In genomic region chr9:61403866-61404614, GRCm38 (mm10) we compare ENCODE assay signal across 10 mouse cellular contexts. TPM values are rescaled to one million over a fixed set of nuclear protein-coding genes. Genes with fewer than 3 reads are reported as not detected.
A peak's percentile ranks its signal among the peaks of the same experiment; 100 is the strongest.
DNase-seq lines count a peak whose midpoint lies in the region; ATAC-seq and TF ChIP-seq lines count a peak whose summit lies in the region.
"Had no signal": no experiment of that assay in that cellular context is flagged by ENCODE, and none has a peak within 500 bp of the region (broad histone marks: within the 10 kb centered on the region; RNA-seq: fewer than 3 reads in every experiment).

No protein-coding gene starts in this region.

- H3K9ac ChIP-seq in lung, postnatal 0 days (replicated peaks; ENCODE audit: low read depth), result no peak overlapping the region
- no peak overlapping the region for H3K9ac ChIP-seq in forebrain, embryonic 15.5 days (replicated peaks)
- no peak overlapping the region for H3K9ac ChIP-seq in liver, embryonic 12.5 days

- H3K27me3 ChIP-seq in lung, postnatal 0 days (replicated peaks; ENCODE audit: insufficient read depth, low read length), result no peaks in the 10 kb centered on the region
- no peaks in the 10 kb centered on the region for H3K27me3 ChIP-seq in forebrain, embryonic 15.5 days
- no peaks in the 10 kb centered on the region for H3K27me3 ChIP-seq in liver, embryonic 12.5 days (replicated peaks)

- no peak for TF ChIP-seq EP300 in lung, postnatal 0 days (IDR thresholded peaks at IDR 0.05)

- H3K4me3 ChIP-seq in lung, postnatal 0 days (ENCODE audit: low read depth, low read length), result no peak overlapping the region
- H3K4me3 ChIP-seq in forebrain, embryonic 15.5 days, result no peak overlapping the region
- no peak overlapping the region for H3K4me3 ChIP-seq in liver, embryonic 12.5 days

- WGBS in lung, postnatal 0 days, result 83% methylated on average over 16 of the region's 16 CpGs
- whole genome bisulfite sequencing in forebrain, embryonic 15.5 days, result 17% methylated on average over 16 of the region's 16 CpGs
- WGBS in liver, embryonic 12.5 days (ENCODE audit: insufficient replicate concordance), result 77% methylated on average over 16 of the region's 16 CpGs

- no peak for DNase-seq in lung, postnatal 0 days (ENCODE audit: low spot score)
- DNase-seq in lung, postnatal 25 days (ENCODE audit: low spot score), result no peak
- peak; percentile 56 to 69 for DNase-seq in kidney, postnatal 36 days
- no peak for DNase-seq in thymus, postnatal 0 days (ENCODE audit: low spot score)
- DNase-seq in right cerebral cortex, postnatal 10 days (ENCODE audit: low spot score in 2 of 2), result no peak
- no peak for DNase-seq in gastrocnemius, postnatal 4 days (ENCODE audit: low spot score in 2 of 2)
- DNase-seq: cerebellum, adult 2 months; thymus, postnatal 25 days had no signal

- TF ChIP-seq CTCF in lung, postnatal 0 days (IDR thresholded peaks at IDR 0.05), result 0 out of 2 replicates have a peak, but pooled peaks have one; percentile 11

- no peaks in the 10 kb centered on the region for H3K9me3 ChIP-seq in lung, postnatal 0 days (ENCODE audit: low read length)
- no peaks in the 10 kb centered on the region for H3K9me3 ChIP-seq in forebrain, embryonic 15.5 days
- H3K9me3 ChIP-seq in liver, embryonic 12.5 days (replicated peaks), result no peaks in the 10 kb centered on the region

- H3K4me2 ChIP-seq in lung, postnatal 0 days (replicated peaks; ENCODE audit: low read depth, low read length), result no peak overlapping the region
- H3K4me2 ChIP-seq in forebrain, embryonic 15.5 days (replicated peaks), result no peak overlapping the region
- H3K4me2 ChIP-seq in liver, embryonic 12.5 days, result no peak overlapping the region

- no peak overlapping the region for H3K27ac ChIP-seq in lung, postnatal 0 days (ENCODE audit: low read length)
- H3K27ac ChIP-seq in forebrain, embryonic 15.5 days (replicated peaks), result peak overlapping the region; percentile 75
- H3K27ac ChIP-seq in liver, embryonic 12.5 days, result no peak overlapping the region

- H3K36me3 ChIP-seq in lung, postnatal 0 days (ENCODE audit: insufficient read depth, low read length), result peaks cover 27% of the 10 kb centered on the region
- H3K36me3 ChIP-seq in forebrain, embryonic 15.5 days, result peaks cover 49% of the 10 kb centered on the region
- H3K36me3 ChIP-seq in liver, embryonic 12.5 days, result peaks cover 74% of the 10 kb centered on the region

- ATAC-seq in lung, postnatal 0 days, result no peak
- ATAC-seq in forebrain, embryonic 15.5 days (replicated peaks), result peak; percentile 21; the same call in 1 of the 2 replicates
- ATAC-seq in liver, embryonic 12.5 days, result no peak

- peaks cover 13% of the 10 kb centered on the region; the same call in 1 of the 2 replicates for H3K4me1 ChIP-seq in lung, postnatal 0 days (ENCODE audit: insufficient read depth, low read depth, low read length)
- peaks cover 86% of the 10 kb centered on the region for H3K4me1 ChIP-seq in forebrain, embryonic 15.5 days
- 0 out of 2 replicates have a peak, but pooled peaks cover 2% of the 10 kb centered on the region for H3K4me1 ChIP-seq in liver, embryonic 12.5 days

RNA-seq across cellular contexts. Expression of gene Tle3, which starts 31.9 kb away (rescaled TPM):
- 16.2 and 16.3 TPM in 2 replicates for polyA plus RNA-seq in lung, postnatal 0 days (2015; fragmentation: Nextera tagmentation; extraction: Ambion mirVana)
- polyA plus RNA-seq in forebrain, embryonic 15.5 days (2015; fragmentation: Nextera tagmentation; extraction: Ambion mirVana), result 39.9 and 40.9 TPM in 2 replicates
- 40.3 and 42.6 TPM in 2 replicates for polyA plus RNA-seq in thymus, postnatal 0 days (2015; fragmentation: Nextera tagmentation; extraction: Ambion mirVana)
- 10 to 100 TPM; 35.0 to 47.8 TPM for total RNA-seq in gastrocnemius, postnatal 4 days (2021)
- 7.7 and 8.2 TPM in 2 replicates for polyA plus RNA-seq in liver, embryonic 12.5 days (2016; fragmentation: Nextera tagmentation; extraction: Ambion mirVana)

Comparison
In these comparisons a context has a peak if more than half of its experiments do, and no peak if none do; other contexts are left out.
1. DNase-seq: peak in kidney, postnatal 36 days (2 of 2); none in lung, postnatal 0 days (single experiment), lung, postnatal 25 days (single experiment), thymus, postnatal 0 days (single experiment), right cerebral cortex, postnatal 10 days (0 of 2) and gastrocnemius, postnatal 4 days (0 of 2).